Mouse (Mus musculus) cerebellum, adult 2 months (tissue): ENCODE results near the gene Olfr787.

Source experiments
- CTCF ChIP-seq: fragments of 200-500 bp; IDR thresholded peaks from 2 replicates; pipeline ENCODE4 v1.5.1; 2011; ENCODE audit warnings: low read depth, mild to moderate bottlenecking, control low read depth, low read length, moderate library complexity, borderline replicate concordance; ENCODE audit not compliant: insufficient read depth
- POLR2A ChIP-seq: fragments of 200-500 bp; IDR thresholded peaks from 2 replicates; pipeline ENCODE4 v1.6.1; 2011; ENCODE audit warnings: low read length, control low read depth, borderline replicate concordance; ENCODE audit not compliant: insufficient read depth

GRCm38 (mm10) chr10:129473256-129473655, 11.6 kb downstream of the Olfr787 start:
- TF ChIP-seq CTCF = no peak
- TF ChIP-seq POLR2A = no peak
